Mouse (Mus musculus) C2C12 (cell line): ENCODE data around the gene Lrrc10. TPM values are rescaled to one million over a fixed set of nuclear protein-coding genes. Genes with fewer than 3 reads are reported as not detected.
"Not testable (repeated sequence)": the region's sequence is repeated elsewhere in the genome, so short reads cannot be mapped to it uniquely, and the experiment has no call there.

Experiments
- H3K27me3 ChIP-seq: one replicate; pipeline ENCODE4 v1.6.1; 2011; ENCODE audit not compliant: control insufficient read depth, insufficient read depth, insufficient read length
- H3K36me3 ChIP-seq: one replicate; pipeline ENCODE4 v1.6.1; 2011; ENCODE audit not compliant: control insufficient read depth, insufficient read depth
- H3K4me3 ChIP-seq: one replicate; pipeline ENCODE4 v1.5.1; 2011; ENCODE audit warnings: mild to moderate bottlenecking, control low read depth; ENCODE audit not compliant: poor library complexity, insufficient read depth, severe bottlenecking
- H3K79me2 ChIP-seq: one replicate; pipeline ENCODE4 v1.6.1; 2011; ENCODE audit not compliant: control insufficient read depth, insufficient read depth
- H3K79me3 ChIP-seq: one replicate; pipeline ENCODE4 v1.6.1; 2011; ENCODE audit warnings: low read depth, control low read depth
- H3ac ChIP-seq: one replicate; pipeline ENCODE3; 2011; ENCODE audit warnings: low read depth; ENCODE audit not compliant: control insufficient read depth, insufficient read length
- CEBPB ChIP-seq: IDR thresholded peaks from one replicate; pipeline ENCODE4 v1.6.1; 2011; ENCODE audit warnings: low read depth, mild to moderate bottlenecking, control low read depth, moderate library complexity
- CTCF ChIP-seq: IDR thresholded peaks from one replicate; pipeline ENCODE4 v1.5.1; 2011; ENCODE audit not compliant: control insufficient read depth, insufficient read depth, insufficient read length
- FOSL1 ChIP-seq: IDR thresholded peaks from one replicate; pipeline ENCODE4 v1.8.0; 2011; ENCODE audit warnings: mild to moderate bottlenecking, low read length; ENCODE audit not compliant: poor library complexity, insufficient read depth, severe bottlenecking
- MAX ChIP-seq: IDR thresholded peaks from one replicate; pipeline ENCODE4 v1.6.1; 2011; ENCODE audit warnings: mild to moderate bottlenecking, control low read depth
- MYOD1 ChIP-seq: IDR thresholded peaks from one replicate; pipeline ENCODE4 v1.6.1; 2011; ENCODE audit warnings: low read depth; ENCODE audit not compliant: control insufficient read depth, insufficient read length
- MYOG ChIP-seq: IDR thresholded peaks from one replicate; pipeline ENCODE4 v1.6.1; 2011; ENCODE audit not compliant: control insufficient read depth, insufficient read length; ENCODE audit errors: extremely low read depth
- USF1 ChIP-seq: IDR thresholded peaks from one replicate; pipeline ENCODE4 v1.6.1; 2011; ENCODE audit warnings: low read depth, mild to moderate bottlenecking, control low read depth, moderate library complexity
- polyA plus RNA-seq: library from polyadenylated mRNA; unstranded; fragments of >200 nt; fragmentation: generic; extraction: Trizol; gene quantifications from one replicate; pipeline ENCODE4 v1.2.1, GENCODE M21; 2012; ENCODE audit warnings: missing spikeins

Lrrc10 gene
- polyA plus RNA-seq, 1 experiment = not detected

DNA sequence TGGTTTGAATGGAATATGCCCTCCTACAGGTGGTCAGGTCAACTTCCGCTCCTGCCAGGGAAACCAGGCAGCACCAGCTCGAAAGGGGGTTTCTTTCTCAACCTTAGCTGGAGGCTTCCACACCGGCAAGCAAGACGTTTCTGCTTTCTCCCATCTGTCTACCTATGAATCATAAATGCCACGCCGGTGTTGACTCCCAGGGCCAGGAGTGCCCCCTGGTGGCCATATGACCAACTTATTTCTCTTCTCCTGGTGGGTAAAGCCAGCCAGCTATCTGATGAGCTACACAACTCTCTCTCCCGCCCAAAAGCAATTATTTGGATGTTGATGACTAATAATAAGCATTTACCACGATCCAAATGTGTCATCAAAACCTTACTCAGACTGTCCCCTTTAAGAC is 11.4 kb upstream of the Lrrc10 start:
- no peak overlapping the region for H3K4me3 ChIP-seq
- H3ac ChIP-seq = no peak overlapping the region
- H3K36me3 ChIP-seq = no peaks in the 10 kb centered on the region
- no peaks in the 10 kb centered on the region for H3K79me3 ChIP-seq
- no peak for TF ChIP-seq USF1
- TF ChIP-seq CTCF = peak; percentile 56
- no peak for TF ChIP-seq FOSL1
- TF ChIP-seq MYOD1 = peak; percentile 67
- H3K27me3 ChIP-seq = no peaks in the 10 kb centered on the region
- H3K79me2 ChIP-seq = no peaks in the 10 kb centered on the region

DNA sequence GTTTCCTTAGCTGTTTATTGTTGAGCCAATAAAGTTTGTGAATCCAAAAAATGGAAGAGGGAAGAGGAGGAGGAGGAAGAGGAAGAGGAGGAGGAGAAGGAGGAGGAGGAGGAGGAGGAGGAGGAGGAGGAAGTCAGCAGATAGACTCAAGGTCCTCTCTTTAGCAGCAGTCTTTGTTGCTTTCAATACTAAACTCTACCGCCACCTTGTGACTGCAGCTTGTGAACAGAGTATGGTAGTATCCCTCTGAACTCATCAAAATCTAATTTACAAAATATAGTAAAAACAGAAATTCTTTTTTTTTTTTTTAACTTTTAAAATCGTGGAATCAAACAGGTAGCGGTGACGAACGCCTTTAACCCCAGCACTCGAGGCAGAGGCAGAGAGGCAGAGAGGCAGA is 4.8 kb upstream of the Lrrc10 start:
- Histone ChIP-seq H3ac (no peak overlapping the region), H3K4me3 (no peak overlapping the region), H3K27me3 (no peaks in the 10 kb centered on the region), H3K36me3 (no peaks in the 10 kb centered on the region), H3K79me2 (no peaks in the 10 kb centered on the region), H3K79me3 (no peaks in the 10 kb centered on the region)
- TF ChIP-seq USF1 (no peak), MYOD1 (no peak), MAX (no peak), CTCF (no peak), MYOG (no peak), CEBPB (no peak), FOSL1 (no peak)

DNA sequence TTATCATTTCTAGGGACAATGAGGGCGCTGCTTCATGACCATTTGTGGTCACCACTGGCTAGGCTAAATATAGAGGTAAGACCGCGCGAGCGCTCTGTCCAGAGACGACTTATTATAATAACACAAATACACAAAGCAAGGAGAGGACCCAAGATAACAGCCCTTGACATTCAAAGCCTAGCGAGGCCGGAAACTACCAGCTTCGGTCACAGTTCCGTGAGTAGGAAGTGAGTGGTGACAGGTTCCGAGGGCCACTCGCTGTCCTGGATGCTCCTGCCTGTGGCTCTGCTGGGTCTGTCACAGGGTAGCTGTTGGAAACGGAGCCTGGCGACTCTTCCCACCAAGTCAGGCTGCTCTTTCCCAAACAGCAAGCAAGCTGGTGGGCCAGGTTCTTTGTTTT is 2.8 kb upstream of the Lrrc10 start:
- Histone ChIP-seq H3K79me3 (no peaks in the 10 kb centered on the region), H3K27me3 (no peaks in the 10 kb centered on the region), H3K79me2 (no peaks in the 10 kb centered on the region), H3ac (no peak overlapping the region), H3K36me3 (no peaks in the 10 kb centered on the region), H3K4me3 (no peak overlapping the region)
- TF ChIP-seq MYOG (no peak), MYOD1 (no peak), CEBPB (no peak), USF1 (no peak), CTCF (no peak), FOSL1 (no peak), MAX (no peak)

DNA sequence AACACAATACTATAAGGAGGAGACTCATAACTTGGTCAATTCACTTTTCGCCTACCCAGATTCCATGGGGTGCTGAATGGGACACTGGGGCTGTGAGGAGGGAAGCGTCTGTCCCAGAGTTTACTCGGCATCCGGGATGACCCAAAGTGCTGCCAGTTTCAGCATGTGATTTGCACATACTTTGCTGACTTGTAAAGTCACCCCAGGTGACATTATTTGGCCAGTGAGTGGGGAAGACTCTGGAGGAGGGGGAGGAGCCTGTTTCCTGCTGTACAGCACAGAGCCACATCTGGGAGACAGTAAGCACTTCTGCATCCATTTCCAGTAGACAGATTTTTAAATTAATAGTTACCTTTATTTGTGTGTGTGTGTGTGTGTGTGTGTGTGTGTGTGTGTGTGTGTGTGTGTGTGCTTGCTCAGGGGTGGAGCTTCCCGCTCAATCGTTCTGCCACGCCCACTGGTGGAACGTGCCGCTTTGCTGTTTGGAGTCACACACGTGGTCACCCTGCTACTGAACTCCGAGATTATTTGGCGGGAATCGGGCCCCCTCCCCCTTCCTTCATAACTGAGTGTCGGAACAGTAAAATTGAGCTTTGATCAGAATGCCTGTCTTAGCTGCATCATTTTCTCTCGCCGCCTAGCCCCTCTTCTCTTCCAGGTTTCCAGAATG is 1.5 kb upstream of the Lrrc10 start:
- H3K27me3 ChIP-seq, H3K79me2 ChIP-seq, H3K36me3 ChIP-seq, H3K79me3 ChIP-seq, H3ac ChIP-seq, H3K4me3 ChIP-seq: not testable (repeated sequence)

DNA sequence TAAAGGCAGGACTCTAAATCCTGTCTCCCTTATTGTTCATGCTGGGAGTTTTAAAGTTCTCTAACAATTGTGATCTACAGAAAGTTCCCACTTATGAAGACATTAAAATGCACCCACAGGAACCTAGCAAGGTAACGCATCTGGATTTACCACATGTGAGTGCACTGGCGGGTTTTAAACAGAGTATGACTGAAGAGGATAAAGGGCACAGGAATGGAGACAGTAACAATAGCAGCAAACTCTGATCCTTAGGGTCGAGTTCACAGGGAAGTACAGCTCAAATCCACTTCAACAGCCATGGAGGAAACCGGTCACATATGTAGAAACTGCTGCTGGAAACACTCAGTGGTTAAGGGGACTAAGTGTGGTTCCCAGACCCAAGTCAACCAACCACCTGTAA is 4.1 kb downstream of the Lrrc10 start:
- Histone ChIP-seq H3K79me3 (peaks cover 9% of the 10 kb centered on the region), H3ac (no peak overlapping the region), H3K27me3 (no peaks in the 10 kb centered on the region), H3K79me2 (peaks cover 10% of the 10 kb centered on the region), H3K36me3 (peaks cover 52% of the 10 kb centered on the region), H3K4me3 (no peak overlapping the region)
- TF ChIP-seq MYOD1 (no peak), MYOG (no peak), MAX (no peak), CTCF (no peak), FOSL1 (no peak), CEBPB (no peak), USF1 (no peak)

DNA sequence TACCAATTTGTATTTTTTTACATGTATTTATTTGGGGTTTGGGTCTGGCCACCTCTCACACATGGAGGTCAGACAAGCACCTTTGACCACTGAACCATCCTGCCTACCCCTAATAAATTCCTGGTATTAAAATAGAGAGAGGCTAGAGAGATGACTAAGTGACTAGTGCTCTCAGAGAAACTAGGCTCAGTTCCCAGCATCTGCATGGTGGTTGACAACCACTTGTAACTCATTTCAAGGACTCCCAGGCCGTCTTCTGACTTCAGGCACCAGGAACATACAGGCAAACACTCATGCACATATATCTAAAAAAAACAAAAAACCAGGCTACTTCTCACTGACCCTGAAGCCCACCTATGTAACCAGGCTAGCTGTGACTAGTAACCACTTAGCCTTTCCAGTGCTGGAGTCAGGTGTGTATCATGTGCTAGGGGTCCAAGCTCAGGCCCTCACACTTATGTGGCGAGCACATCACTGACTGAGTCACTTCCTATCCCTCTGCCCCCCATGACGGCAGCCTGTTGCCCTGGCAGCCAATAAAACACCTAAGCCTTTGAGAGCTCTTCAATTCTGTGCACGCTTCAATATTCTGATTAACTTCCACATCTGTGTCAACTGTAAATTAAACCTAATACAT is 4.9 kb downstream of the Lrrc10 start:
- peaks cover 9% of the 10 kb centered on the region for H3K79me3 ChIP-seq
- H3K79me2 ChIP-seq = peaks cover 10% of the 10 kb centered on the region
- H3K27me3 ChIP-seq = no peaks in the 10 kb centered on the region
- no peak overlapping the region for H3ac ChIP-seq
- peaks cover 60% of the 10 kb centered on the region for H3K36me3 ChIP-seq
- no peak overlapping the region for H3K4me3 ChIP-seq
- TF ChIP-seq MYOG (no peak), MYOD1 (no peak), CTCF (no peak), USF1 (no peak), CEBPB (no peak), FOSL1 (no peak), MAX (no peak)
